Mouse (Mus musculus) forebrain, embryonic 11.5 days (tissue): ENCODE results near the gene Mapk1ip1l. TPM values are rescaled to one million over a fixed set of nuclear protein-coding genes. Genes with fewer than 3 reads are reported as not detected.

ENCODE experiments used
- ATAC-seq: fragments of 200-750 bp; cut with Nextera tagmentation; replicated peaks from 2 replicates; pipeline ENCODE4 v1.8.0; 2017; ENCODE audit warnings: moderate TSS enrichment; ENCODE audit not compliant: low FRiP score
- DNase-seq: peaks from one replicate; pipeline ENCODE4 v3.0.0-alpha.2; 2017; ENCODE audit warnings: low spot score
- H3K27ac ChIP-seq: fragments of 300-500 bp; sonication (generic); 2 replicates; pipeline ENCODE4 v1.5.1; 2014; ENCODE audit warnings: low read depth, low read length
- H3K27me3 ChIP-seq: fragments of 300-500 bp; sonication (generic); 2 replicates; pipeline ENCODE4 v1.6.1; 2014; ENCODE audit warnings: mild to moderate bottlenecking, low read length, mixed read lengths; ENCODE audit not compliant: control insufficient read depth, insufficient read depth
- H3K36me3 ChIP-seq: fragments of 300-500 bp; sonication (generic); 2 replicates; pipeline ENCODE4 v1.6.1; 2014; ENCODE audit warnings: mild to moderate bottlenecking, low read length, moderate library complexity, mixed read lengths; ENCODE audit not compliant: control insufficient read depth, insufficient read depth
- H3K4me1 ChIP-seq: fragments of 300-500 bp; sonication (generic); replicated peaks from 2 replicates; pipeline ENCODE4 v1.6.1; 2014; ENCODE audit warnings: low read length, mixed read lengths; ENCODE audit not compliant: control insufficient read depth, insufficient read depth
- H3K4me2 ChIP-seq: fragments of 300-500 bp; sonication (generic); 2 replicates; pipeline ENCODE4 v1.6.1; 2014; ENCODE audit warnings: low read depth, mild to moderate bottlenecking, low read length, moderate library complexity, mixed read lengths; ENCODE audit not compliant: severe bottlenecking
- H3K4me3 ChIP-seq: fragments of 300-500 bp; sonication (generic); 2 replicates; pipeline ENCODE4 v1.5.1; 2014; ENCODE audit warnings: low read depth, low read length
- H3K9ac ChIP-seq: fragments of 300-500 bp; sonication (generic); 2 replicates; pipeline ENCODE4 v1.6.1; 2014; ENCODE audit warnings: low read length
- H3K9me3 ChIP-seq: fragments of 300-500 bp; sonication (generic); 2 replicates; pipeline ENCODE4 v1.6.1; 2016; ENCODE audit warnings: low read length, mixed read lengths; ENCODE audit not compliant: control insufficient read depth
- WGBS: fragments of 180-500 bp; shearing (Covaris S2); extraction: QIAGEN DNeasy Blood & Tissue Kit; methylation state at CpG from one replicate; pipeline ENCODE4 v1.1.7; 2014; 5-methylcytosine and 5-hydroxymethylcytosine counted together
- polyA plus RNA-seq: library from polyadenylated mRNA; unstranded; fragments of >200 nt; fragmentation: Nextera tagmentation; extraction: Ambion mirVana; gene quantifications from 2 replicates; pipeline ENCODE4 v1.2.1, GENCODE M21; 2014

Gene Mapk1ip1l
- polyA plus RNA-seq, 1 experiment from 2014 or later: 122 TPM

DNA sequence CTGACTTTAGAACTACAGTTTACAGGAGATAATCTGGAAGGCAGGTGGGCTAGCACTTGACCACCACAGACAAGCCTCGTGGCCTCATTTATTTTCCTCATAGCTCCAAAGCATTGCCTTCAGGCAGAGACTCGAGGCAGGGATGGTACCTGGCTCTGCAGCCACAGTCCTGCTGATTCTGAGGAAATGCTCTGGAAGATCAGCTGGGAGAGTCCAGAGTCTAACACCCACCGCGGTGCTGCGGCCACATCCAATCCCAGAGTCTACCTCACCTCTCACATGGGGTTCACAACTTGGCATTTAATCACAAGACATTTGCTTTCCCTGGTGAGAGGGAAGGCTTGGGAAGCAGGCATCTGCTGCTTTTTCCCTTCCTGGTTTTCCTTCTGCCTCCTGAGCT is 56.9 kb downstream of the Mapk1ip1l start:
- DNase-seq: no peak
- H3K27ac ChIP-seq: no peak overlapping the region
- no peak overlapping the region for H3K4me3 ChIP-seq
- no peaks in the 10 kb centered on the region for H3K4me1 ChIP-seq
- H3K9me3 ChIP-seq: no peaks in the 10 kb centered on the region
- no peak overlapping the region for H3K4me2 ChIP-seq
- H3K27me3 ChIP-seq: no peaks in the 10 kb centered on the region
- WGBS: 82% methylated on average over 5 of the region's 5 CpGs
- ATAC-seq: no peak
- H3K36me3 ChIP-seq: no peaks in the 10 kb centered on the region
- no peak overlapping the region for H3K9ac ChIP-seq

DNA sequence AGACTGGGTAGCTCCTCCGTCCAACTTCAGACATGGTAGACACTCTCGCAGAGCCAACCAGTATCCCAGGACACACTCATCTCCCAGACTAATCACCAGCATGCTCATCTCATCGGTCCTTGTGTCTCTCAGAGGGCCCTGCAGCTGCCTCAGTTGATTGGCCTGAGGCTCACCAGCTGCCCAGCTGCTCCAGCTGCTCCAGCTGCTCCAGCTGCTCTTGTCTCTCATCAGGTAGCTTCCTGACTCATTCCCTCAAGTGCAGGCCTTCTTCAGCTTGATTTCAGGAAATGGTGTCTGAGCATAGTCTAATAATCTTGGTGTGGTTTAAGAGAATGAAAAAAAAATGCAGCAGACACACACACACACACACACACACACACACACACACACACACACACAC is 58.6 kb downstream of the Mapk1ip1l start:
- H3K9me3 ChIP-seq: no peaks in the 10 kb centered on the region
- H3K4me2 ChIP-seq: no peak overlapping the region
- WGBS: 87% methylated on average over 3 of the region's 3 CpGs
- H3K4me1 ChIP-seq: no peaks in the 10 kb centered on the region
- no peaks in the 10 kb centered on the region for H3K36me3 ChIP-seq
- H3K27ac ChIP-seq: no peak overlapping the region
- no peak overlapping the region for H3K4me3 ChIP-seq
- H3K9ac ChIP-seq: no peak overlapping the region
- no peak for ATAC-seq
- DNase-seq: no peak
- no peaks in the 10 kb centered on the region for H3K27me3 ChIP-seq

DNA sequence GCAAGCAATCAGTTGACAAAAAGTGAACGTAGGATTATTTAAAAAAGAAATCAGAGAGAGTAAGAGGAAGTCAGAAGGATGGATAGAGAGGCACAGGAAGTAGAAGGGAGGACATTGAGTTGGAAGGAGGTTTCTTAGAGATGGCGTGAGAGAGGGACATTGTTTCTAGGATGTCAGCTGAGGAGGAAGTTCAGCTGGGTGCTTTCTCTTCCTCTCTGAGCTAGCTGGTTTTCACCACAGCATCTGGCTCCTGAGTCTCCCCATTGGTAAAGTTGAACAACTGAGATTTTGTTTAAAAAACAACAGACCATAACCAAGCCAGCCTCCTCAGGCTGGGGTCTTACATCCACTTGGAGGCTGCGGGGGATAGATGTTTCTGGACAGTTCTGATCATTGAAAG is 61.5 kb downstream of the Mapk1ip1l start:
- ATAC-seq (no peak), DNase-seq (no peak)
- Histone ChIP-seq H3K9me3 (no peaks in the 10 kb centered on the region), H3K4me1 (no peaks in the 10 kb centered on the region; the same call in 1 of the 2 replicates), H3K9ac (no peak overlapping the region), H3K4me3 (no peak overlapping the region), H3K27ac (no peak overlapping the region), H3K4me2 (no peak overlapping the region), H3K27me3 (no peaks in the 10 kb centered on the region), H3K36me3 (no peaks in the 10 kb centered on the region)
- WGBS: 85% methylated on average over 3 of the region's 3 CpGs

DNA sequence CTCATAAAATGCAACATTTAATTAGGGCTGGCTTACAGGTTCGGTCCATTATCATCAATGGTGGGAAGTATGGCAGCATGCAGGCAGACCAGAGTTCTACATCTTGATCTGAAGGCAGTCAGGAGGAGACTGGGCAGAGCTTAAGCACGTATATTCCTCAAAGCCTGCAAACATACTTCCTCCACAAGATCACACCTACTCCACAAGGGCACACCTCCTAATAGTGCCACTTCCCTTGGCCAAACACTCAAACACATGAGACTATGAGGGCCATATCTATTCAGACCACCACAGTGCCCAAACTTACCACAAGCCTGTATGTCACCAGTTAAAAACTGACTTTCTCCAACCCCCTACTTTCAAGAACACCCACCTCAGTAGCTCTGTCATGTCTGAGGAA is 63.4 kb downstream of the Mapk1ip1l start:
- no peak for ATAC-seq
- H3K27ac ChIP-seq: no peak overlapping the region
- no peaks in the 10 kb centered on the region; the same call in 1 of the 2 replicates for H3K4me1 ChIP-seq
- H3K9ac ChIP-seq: no peak overlapping the region
- H3K9me3 ChIP-seq: no peaks in the 10 kb centered on the region
- H3K27me3 ChIP-seq: no peaks in the 10 kb centered on the region
- no peak overlapping the region for H3K4me3 ChIP-seq
- no peak for DNase-seq
- H3K4me2 ChIP-seq: no peak overlapping the region
- 94% methylated on average over 2 of the region's 2 CpGs for WGBS
- no peaks in the 10 kb centered on the region for H3K36me3 ChIP-seq

DNA sequence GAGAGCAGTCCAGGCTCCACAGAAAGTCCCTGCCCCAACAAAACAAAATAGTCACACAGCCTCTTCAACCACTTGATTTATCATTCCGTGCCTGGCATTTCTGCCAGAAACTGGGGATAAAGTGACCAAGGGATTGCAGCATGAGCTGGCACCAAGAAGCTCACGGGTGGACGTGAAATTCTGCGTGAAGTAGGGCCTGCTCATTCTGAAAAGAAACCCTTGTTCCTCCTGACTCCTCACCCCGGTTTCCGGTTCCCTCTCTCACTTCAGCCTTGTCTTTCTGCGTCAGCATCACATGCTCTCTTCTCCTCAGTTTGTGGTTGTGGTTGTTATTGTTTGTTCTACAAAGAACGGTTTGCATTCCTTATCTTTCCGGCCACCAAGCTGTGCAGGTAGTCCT is 63.8 kb downstream of the Mapk1ip1l start:
- no peaks in the 10 kb centered on the region for H3K27me3 ChIP-seq
- no peaks in the 10 kb centered on the region for H3K36me3 ChIP-seq
- no peaks in the 10 kb centered on the region; the same call in 1 of the 2 replicates for H3K4me1 ChIP-seq
- DNase-seq: no peak
- no peak for ATAC-seq
- no peak overlapping the region for H3K4me3 ChIP-seq
- no peak overlapping the region for H3K4me2 ChIP-seq
- no peak overlapping the region for H3K27ac ChIP-seq
- no peak overlapping the region for H3K9ac ChIP-seq
- no peaks in the 10 kb centered on the region for H3K9me3 ChIP-seq
- WGBS: 90% methylated on average over 9 of the region's 9 CpGs

DNA sequence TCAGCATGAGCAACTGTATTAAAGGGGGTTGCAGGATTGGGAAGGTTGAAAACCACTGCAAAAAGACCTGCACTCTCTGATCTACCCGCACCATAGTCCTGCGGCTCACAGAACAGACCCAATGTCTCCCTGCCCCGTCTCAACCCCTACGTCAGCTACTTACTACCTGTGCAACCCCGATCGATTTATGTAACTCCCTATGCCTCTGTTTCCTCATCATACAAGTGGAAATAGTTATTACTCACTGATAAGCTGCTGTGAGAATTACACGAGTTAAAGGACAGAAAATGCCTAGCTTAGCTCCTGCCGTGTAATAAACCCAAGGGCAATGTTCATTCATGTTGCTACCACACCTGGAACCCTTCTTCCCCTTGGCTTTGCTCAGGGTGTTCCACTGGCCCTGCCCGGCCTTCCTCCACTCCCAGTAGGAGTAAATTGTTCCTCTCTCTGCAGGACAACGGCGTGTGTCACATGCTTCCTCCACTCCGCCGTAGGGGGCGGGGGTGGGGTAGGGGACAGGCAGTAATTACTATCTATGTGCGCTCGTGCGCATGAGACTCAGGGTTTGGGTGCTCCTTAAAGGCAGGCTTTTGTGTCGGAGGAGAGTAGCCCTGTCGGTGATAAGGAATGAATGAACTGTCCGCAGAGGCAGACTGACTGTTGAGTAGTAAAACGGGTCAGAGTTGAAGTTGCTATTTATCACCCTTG is 66.8 kb downstream of the Mapk1ip1l start:
- ATAC-seq (no peak), DNase-seq (peak; percentile 57)
- H3K27ac ChIP-seq: no peak overlapping the region
- 40% methylated on average over 21 of the region's 21 CpGs for WGBS
- 0 out of 2 replicates have a peak overlapping the region, but pooled peaks have one; percentile 2 for H3K4me2 ChIP-seq
- H3K9ac ChIP-seq: no peak overlapping the region
- H3K27me3 ChIP-seq: no peaks in the 10 kb centered on the region
- H3K9me3 ChIP-seq: no peaks in the 10 kb centered on the region
- H3K4me1 ChIP-seq: no peaks in the 10 kb centered on the region; the same call in 1 of the 2 replicates
- H3K36me3 ChIP-seq: no peaks in the 10 kb centered on the region
- no peak overlapping the region for H3K4me3 ChIP-seq

DNA sequence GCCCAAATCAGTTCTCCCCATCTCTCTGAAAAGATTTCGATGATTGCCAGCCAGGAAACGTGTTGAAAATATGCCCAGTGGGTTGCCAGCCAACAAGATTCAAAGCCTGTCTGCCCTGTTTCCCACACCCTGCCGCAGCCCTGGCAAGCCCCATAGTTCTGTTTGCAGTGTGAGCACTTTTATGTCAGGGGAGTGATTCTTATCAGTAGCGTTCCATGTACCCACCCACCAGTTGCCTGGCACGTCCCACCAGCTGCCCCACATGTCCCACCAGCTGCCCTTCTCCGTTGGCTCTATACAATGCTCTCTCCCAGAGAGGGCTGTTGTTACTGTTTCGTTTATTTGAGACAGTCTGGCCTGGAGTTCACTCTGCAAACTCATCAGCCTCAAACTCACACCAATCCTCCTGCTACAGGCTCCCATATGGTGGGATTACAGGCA is 68.8 kb downstream of the Mapk1ip1l start:
- H3K36me3 ChIP-seq: no peaks in the 10 kb centered on the region
- ATAC-seq: no peak
- H3K9me3 ChIP-seq: no peaks in the 10 kb centered on the region
- no peak overlapping the region for H3K4me2 ChIP-seq
- H3K9ac ChIP-seq: no peak overlapping the region
- no peaks in the 10 kb centered on the region for H3K27me3 ChIP-seq
- no peak overlapping the region for H3K27ac ChIP-seq
- no peak overlapping the region for H3K4me3 ChIP-seq
- H3K4me1 ChIP-seq: no peaks in the 10 kb centered on the region; the same call in 1 of the 2 replicates
- 84% methylated on average over 7 of the region's 7 CpGs for WGBS
- DNase-seq: no peak

DNA sequence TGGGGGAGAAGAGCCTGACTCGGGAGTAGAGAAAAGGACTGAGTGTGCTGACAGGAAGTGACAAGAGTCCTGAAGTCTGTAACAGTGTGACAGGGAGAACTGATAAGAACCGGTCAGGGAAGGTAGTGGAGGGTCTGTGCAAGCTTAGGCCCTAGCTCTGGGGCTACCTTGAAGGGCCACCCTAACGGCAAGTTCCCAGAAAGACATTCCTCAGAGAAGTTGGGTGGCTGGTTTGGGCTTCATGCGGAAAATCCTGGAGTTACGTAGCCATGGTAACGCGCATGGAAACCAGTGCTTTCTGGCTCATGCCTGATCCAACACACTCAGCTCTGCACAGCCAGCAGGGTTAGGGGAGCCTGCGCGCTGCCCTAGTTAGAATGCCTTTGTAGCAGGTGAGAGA is 69.4 kb downstream of the Mapk1ip1l start, which contains the start of gene Lgals3:
TSS of gene Lgals3 (plus strand) at position 291 of the 400 bp plus-strand sequence.
- WGBS: 51% methylated on average over 9 of the region's 9 CpGs
- no peak within 1 kb of the TSS for H3K9ac ChIP-seq
- DNase-seq (no peak), ATAC-seq (0 out of 2 replicates have a peak, but pooled peaks have one; percentile 42)
- H3K4me1 ChIP-seq: no peaks in the 10 kb centered on the region; the same call in 1 of the 2 replicates
- H3K27me3 ChIP-seq: no peaks in the 10 kb centered on the region
- no peak within 1 kb of the TSS for H3K27ac ChIP-seq
- no peak within 1 kb of the TSS for H3K4me3 ChIP-seq
- no peaks in the 10 kb centered on the region for H3K36me3 ChIP-seq
- H3K9me3 ChIP-seq: no peaks in the 10 kb centered on the region
- H3K4me2 ChIP-seq: no peak within 1 kb of the TSS

DNA sequence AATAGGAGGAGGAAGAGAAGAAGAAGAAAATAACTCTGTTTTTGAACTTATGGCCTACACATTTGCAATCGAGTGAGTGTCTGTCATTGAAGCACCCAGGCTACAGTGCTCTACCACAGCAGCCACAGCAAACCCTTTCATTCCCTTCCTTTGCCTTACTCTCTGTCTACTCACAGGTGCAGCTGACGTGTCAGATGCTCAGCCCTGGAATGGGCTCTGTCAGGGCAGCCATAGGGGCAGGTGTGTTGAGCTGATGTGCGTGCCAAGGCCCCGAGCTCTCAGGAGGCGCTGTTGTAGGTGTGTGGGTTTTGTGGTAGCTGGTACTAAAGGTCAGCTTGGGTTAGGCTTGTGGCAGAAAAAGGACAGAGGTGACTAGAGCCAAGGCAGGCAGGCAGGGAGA is 71.7 kb downstream of the Mapk1ip1l start:
- Histone ChIP-seq H3K4me1 (no peaks in the 10 kb centered on the region; the same call in 1 of the 2 replicates), H3K27me3 (peaks cover 16% of the 10 kb centered on the region), H3K4me2 (no peak overlapping the region), H3K27ac (no peak overlapping the region), H3K36me3 (no peaks in the 10 kb centered on the region), H3K4me3 (no peak overlapping the region), H3K9me3 (no peaks in the 10 kb centered on the region), H3K9ac (no peak overlapping the region)
- no peak for DNase-seq
- whole genome bisulfite sequencing: 86% methylated on average over 5 of the region's 5 CpGs
- ATAC-seq: no peak
